Mouse (Mus musculus) megakaryocyte, embryonic 14.5 days (primary cell): Measurements from ENCODE around the gene Stom. TPM values are rescaled to one million over a fixed set of nuclear protein-coding genes. Genes with fewer than 3 reads are reported as not detected.

ENCODE experiments used
- H3K27me3 ChIP-seq: replicated peaks from 2 replicates; pipeline ENCODE3; 2012; ENCODE audit warnings: inconsistent platforms
- H3K36me3 ChIP-seq: replicated peaks from 2 replicates; pipeline ENCODE3; 2012; ENCODE audit warnings: low read length, inconsistent platforms, mixed read lengths
- H3K4me1 ChIP-seq: 2 replicates; pipeline ENCODE4 v1.6.1; 2012; ENCODE audit warnings: inconsistent platforms
- H3K4me3 ChIP-seq: replicated peaks from 2 replicates; pipeline ENCODE3; 2012; ENCODE audit warnings: moderate library complexity, mild to moderate bottlenecking, inconsistent platforms
- H3K9me3 ChIP-seq: 2 replicates; pipeline ENCODE4 v1.6.1; 2012; ENCODE audit warnings: inconsistent platforms
- FLI1 ChIP-seq: IDR thresholded peaks from 2 replicates; pipeline ENCODE4 v1.6.1; 2012; ENCODE audit warnings: low read length, inconsistent platforms, mixed read lengths
- GATA1 ChIP-seq: IDR thresholded peaks from 3 replicates; pipeline ENCODE4 v1.6.1; 2012; ENCODE audit warnings: mixed read lengths, low read length, inconsistent platforms, borderline replicate concordance
- polyA plus RNA-seq: library from polyadenylated mRNA; stranded (reverse); fragments of >175 nt; gene quantifications from 2 replicates; pipeline ENCODE4 v1.2.3, GENCODE M21; 2012; ENCODE audit warnings: low replicate concordance; ENCODE audit not compliant: insufficient read depth

Stom gene
- polyA plus RNA-seq, 1 experiment, result 42.0 TPM

DNA sequence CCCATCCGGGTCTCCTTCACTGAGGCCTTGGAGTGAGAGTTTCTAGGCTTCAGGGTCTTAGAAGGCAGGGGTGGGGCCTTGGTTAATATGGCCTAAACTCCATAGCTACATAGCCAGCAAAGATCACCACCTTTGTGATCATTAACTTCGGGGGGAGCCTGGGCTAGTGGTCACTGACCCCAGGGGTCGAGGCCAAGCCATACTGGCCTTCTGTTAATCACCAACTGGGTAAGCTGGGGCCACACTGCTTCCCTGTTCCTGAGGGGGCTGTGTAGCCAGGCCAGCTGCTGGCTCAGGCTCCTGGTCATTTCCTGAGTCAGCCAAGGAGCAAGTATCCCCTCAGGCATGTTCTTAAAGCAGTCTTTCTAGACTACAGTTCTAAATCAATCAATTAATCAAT lies 56.8 kb downstream of the Stom start:
- Histone ChIP-seq H3K4me3 (no peak overlapping the region), H3K36me3 (peaks cover 85% of the 10 kb centered on the region), H3K9me3 (no peaks in the 10 kb centered on the region), H3K27me3 (peaks cover 20% of the 10 kb centered on the region), H3K4me1 (peaks cover 86% of the 10 kb centered on the region)
- TF ChIP-seq GATA1 (no peak), FLI1 (no peak)

DNA sequence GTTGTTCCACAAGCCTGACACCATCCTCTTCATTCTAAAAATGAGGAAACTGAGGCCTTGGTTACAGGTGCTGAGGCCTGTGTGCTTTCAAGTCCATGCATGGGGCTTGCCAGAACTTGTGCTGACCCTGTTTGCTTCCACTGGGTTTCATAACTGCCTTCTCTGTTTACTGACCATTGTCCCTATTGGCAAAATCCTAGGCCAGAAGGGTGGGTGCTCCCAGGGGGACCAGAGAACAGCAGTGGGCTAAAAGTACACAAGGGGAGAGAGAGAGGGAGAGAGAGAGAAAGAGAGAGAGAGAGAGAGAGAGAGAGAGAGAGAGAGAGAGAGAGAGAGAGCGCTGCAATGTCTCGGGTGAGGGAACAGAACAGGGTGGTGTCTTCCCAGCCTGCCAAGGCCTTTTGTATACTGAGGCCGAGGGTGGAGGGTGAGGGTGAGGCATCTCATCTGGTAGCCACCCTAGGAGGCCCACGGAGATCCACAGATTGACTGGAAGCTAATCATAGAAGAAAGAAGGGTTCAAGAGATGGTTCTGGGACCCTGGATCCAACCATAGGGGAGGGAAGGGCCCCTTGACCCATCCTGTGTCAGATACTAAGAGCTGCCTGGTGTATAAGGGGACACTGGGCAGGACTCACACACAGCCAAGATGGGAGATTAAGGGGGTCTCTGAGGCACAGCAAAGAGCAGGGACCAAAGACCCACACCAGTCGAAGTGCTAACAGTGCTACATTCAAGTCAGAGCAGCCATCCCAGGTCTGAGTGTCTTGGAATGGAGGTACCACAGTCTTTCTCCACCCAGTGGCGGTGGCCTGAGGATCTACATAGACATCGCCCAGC lies 58.2 kb downstream of the Stom start:
- Histone ChIP-seq H3K9me3 (no peaks in the 10 kb centered on the region), H3K27me3 (peaks cover 17% of the 10 kb centered on the region), H3K4me3 (peak overlapping the region; percentile 42), H3K4me1 (peaks cover 94% of the 10 kb centered on the region), H3K36me3 (peaks cover 85% of the 10 kb centered on the region)
- no peak for TF ChIP-seq FLI1
- no peak for TF ChIP-seq GATA1

DNA sequence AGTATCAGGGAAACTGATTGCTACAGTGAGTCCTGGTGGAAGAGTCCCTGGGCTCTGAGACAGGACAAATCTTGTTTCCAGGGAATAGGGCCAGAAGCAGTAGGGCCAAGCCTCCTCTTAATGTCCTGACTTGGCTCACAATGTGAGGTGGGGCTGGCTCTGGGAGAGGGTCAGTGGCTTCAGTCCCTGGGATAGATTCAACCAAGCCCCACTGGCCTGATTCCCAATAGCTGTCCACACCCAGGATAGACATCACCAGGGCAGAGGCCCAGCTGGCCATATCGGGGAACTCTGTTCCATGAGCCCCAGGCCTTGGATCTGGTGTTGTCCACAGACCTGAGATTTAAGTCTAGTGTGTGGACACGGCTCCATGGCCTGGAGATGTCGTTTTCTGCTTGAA lies 59.1 kb downstream of the Stom start:
- TF ChIP-seq FLI1 (no peak), GATA1 (no peak)
- peak overlapping the region; percentile 4 for H3K4me3 ChIP-seq
- H3K4me1 ChIP-seq, result peaks cover 94% of the 10 kb centered on the region
- H3K27me3 ChIP-seq, result peaks cover 17% of the 10 kb centered on the region
- peaks cover 85% of the 10 kb centered on the region for H3K36me3 ChIP-seq
- H3K9me3 ChIP-seq, result no peaks in the 10 kb centered on the region

DNA sequence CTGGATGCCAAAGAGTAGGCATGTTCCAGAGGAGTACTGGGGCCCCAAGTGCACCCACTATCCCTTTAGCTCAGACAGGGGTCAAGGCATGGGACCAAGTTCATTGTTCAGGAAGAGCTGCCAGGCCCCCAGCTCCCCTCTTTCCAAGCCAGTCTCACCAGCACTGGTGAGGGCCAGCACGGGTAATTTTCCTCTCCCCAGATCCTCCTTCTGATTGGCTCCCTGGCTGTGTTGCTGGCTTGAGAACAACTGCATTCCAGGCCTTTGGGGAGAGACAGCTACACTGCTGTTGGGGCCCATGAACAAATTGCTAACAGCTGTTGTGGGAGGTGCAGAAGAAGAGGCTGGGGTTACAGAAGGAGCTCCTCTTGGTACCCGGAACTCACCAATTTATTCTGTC lies 63.2 kb downstream of the Stom start:
- Histone ChIP-seq H3K27me3 (no peaks in the 10 kb centered on the region), H3K9me3 (no peaks in the 10 kb centered on the region), H3K36me3 (peaks cover 83% of the 10 kb centered on the region), H3K4me1 (peaks cover 94% of the 10 kb centered on the region), H3K4me3 (no peak overlapping the region)
- TF ChIP-seq FLI1 (no peak), GATA1 (no peak)

DNA sequence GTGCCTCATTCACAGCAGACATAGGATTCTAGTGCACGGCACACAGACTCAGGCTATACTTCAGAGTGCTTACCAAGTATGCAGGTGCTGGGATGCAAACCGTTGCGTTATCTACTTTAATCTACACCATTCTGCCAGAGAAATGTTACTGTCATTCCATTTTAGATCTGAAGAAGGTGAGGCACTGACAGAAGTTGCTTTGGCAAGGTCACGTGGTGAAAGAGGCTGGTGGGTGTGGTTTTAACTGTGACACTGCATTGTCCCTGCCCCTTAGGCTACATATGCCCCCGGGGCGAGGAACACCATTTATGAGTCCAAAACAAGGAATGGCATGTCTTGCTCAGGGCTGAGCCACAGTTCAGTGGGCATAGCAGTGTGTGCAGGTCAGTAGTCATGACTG lies 63.9 kb downstream of the Stom start:
- H3K27me3 ChIP-seq, result no peaks in the 10 kb centered on the region
- peaks cover 94% of the 10 kb centered on the region for H3K4me1 ChIP-seq

DNA sequence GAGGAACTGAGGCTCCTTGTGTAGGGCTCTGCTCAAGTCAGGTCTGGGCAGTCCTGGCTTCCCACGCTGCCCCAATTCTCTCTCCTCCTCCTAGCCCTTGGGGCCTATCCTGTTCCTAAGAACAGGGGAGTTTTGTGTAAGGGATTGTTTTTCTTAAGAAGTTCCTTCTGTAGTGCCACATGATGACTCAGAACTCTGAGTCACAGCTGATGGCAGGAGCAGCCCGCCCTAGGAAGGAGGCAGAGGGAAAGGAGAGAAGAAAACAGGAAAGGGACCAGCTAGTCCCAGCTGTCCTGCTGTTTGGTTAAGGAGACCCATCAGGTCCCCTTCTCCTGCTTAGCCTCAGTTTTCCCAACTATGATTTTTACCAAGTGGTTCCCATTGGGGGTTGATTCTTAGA lies 65.0 kb downstream of the Stom start:
- Histone ChIP-seq H3K4me3 (peak overlapping the region; percentile 84), H3K4me1 (peaks cover 94% of the 10 kb centered on the region), H3K9me3 (no peaks in the 10 kb centered on the region), H3K27me3 (no peaks in the 10 kb centered on the region), H3K36me3 (peaks cover 84% of the 10 kb centered on the region)
- TF ChIP-seq FLI1, result no peak
- TF ChIP-seq GATA1, result no peak

More for the DNA sequence above, 63.9 kb downstream of the Stom start:
- no peaks in the 10 kb centered on the region for H3K9me3 ChIP-seq
- H3K36me3 ChIP-seq, result peaks cover 83% of the 10 kb centered on the region
- TF ChIP-seq FLI1 (no peak), GATA1 (no peak)
- peak overlapping the region; percentile 68 for H3K4me3 ChIP-seq

DNA sequence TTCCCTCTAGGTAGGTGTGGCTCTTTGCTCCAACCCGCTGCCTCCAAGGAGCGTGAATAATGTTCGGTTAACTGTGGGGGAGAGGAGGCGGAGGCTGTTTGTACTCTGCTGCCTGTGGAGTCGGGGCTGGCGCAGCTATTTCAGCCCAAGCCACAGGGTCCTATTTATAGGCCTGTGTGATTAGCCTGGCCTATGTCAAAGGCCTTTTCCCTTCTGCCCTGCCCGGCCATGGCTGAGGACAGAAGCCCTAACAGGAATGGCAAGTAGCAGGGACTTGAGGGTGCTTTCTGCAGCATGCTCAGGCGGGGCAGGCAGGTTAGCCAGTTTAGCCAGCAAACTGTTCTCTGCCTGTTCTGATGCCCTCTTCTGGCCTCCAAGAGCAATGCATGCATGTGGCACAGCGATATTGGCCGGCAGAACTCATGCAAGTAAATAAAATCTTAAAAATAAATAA lies 66.2 kb downstream of the Stom start:
- TF ChIP-seq FLI1, result no peak
- TF ChIP-seq GATA1, result no peak
- H3K27me3 ChIP-seq, result no peaks in the 10 kb centered on the region
- peak overlapping the region; percentile 86 for H3K4me3 ChIP-seq
- H3K4me1 ChIP-seq, result peaks cover 95% of the 10 kb centered on the region
- no peaks in the 10 kb centered on the region for H3K9me3 ChIP-seq
- H3K36me3 ChIP-seq, result peaks cover 88% of the 10 kb centered on the region

DNA sequence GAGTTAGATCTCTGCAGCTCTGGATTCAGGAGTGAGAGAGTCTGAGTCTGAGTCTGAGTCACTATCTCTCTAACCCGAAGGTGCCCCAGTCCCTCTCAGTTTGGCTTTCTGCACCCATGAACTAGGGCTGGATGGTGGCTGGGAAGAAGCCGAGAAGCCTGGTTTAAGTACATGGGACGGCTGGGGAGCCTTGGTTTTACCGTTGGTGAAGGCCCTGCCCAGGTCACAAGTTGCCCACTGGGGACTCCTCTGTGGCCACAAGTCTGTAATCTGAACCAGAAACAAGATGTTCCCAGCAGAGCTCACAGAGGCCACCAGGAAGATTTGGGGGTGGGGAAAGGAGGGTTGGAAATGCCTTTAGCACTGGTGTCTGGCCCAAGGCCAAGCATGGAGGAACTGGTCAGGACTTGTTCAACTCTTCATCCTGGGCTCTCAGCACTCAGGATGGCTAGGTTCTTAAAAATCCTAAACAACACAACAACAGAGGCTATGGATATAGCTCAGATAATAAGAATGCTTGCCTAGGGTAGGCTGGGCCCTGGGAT lies 67.0 kb downstream of the Stom start:
- Histone ChIP-seq H3K4me1 (peaks cover 100% of the 10 kb centered on the region), H3K4me3 (peak overlapping the region; percentile 86)
- TF ChIP-seq GATA1 (no peak), FLI1 (no peak)

DNA sequence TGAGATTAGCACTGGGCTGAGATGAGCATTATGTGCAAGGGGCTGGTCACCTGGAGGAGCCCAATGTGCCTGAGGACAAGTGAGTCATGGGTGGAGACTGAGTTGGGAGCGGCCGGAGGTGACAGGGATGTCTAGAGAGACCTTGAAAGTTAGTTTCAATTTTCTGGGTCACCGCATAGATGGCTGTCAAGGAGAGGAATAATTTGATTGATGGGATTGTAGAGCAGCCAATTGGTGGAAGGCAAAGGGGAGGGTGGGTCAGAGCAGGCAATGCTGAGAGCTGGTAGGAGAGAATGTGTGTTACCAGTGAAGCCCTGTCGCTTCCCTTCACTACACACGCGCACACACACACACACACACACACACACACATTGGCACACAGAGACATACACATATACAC lies 67.6 kb downstream of the Stom start:
- no peaks in the 10 kb centered on the region for H3K27me3 ChIP-seq
- H3K9me3 ChIP-seq, result no peaks in the 10 kb centered on the region
- H3K4me1 ChIP-seq, result peaks cover 100% of the 10 kb centered on the region
- peak overlapping the region; percentile 53 for H3K4me3 ChIP-seq
- H3K36me3 ChIP-seq, result peaks cover 87% of the 10 kb centered on the region
- TF ChIP-seq GATA1 (no peak), FLI1 (no peak)

More for the DNA sequence above, 67.0 kb downstream of the Stom start:
- Histone ChIP-seq H3K9me3 (no peaks in the 10 kb centered on the region), H3K27me3 (no peaks in the 10 kb centered on the region), H3K36me3 (peaks cover 88% of the 10 kb centered on the region)
